Mouse (Mus musculus): Measurements from ENCODE around the gene Gm49337. TPM values are rescaled to one million over a fixed set of nuclear protein-coding genes. Genes with fewer than 3 reads are reported as not detected.

Gm49337 gene
- polyA plus RNA-seq, 1 experiment from 2014 or later = not detected

DNA sequence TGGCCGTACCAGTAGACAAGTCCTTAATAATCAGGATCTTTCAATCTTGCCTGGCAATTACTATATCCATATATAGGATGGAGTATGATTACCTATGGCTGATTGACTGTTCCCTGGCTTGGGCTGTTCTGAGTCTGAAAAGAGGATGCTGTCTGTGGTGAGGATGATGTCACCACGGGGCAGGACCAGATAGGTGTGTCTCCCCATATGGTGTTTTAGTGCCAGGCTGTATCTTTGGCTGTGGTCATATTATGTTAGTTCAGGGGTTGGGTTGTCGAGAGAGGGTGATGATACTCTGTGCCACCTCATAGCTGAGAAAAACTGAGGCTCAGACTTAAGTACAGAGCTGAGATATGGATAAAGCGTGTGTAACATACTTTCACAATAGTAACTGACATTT, 11.9 kb downstream of the Gm49337 start:
- Histone ChIP-seq H3K9me3 (ENCODE audit: control insufficient read depth, low read length) (no peaks in the 10 kb centered on the region), H3K36me3 (ENCODE audit: control insufficient read depth, insufficient read depth, low read length) (no peaks in the 10 kb centered on the region), H3K4me2 (no peak overlapping the region), H3K27ac (ENCODE audit: low read depth, low read length) (no peak overlapping the region), H3K27me3 (ENCODE audit: control insufficient read depth, insufficient read depth, low read length) (no peaks in the 10 kb centered on the region), H3K4me3 (ENCODE audit: low read depth, low read length) (no peak overlapping the region), H3K9ac (ENCODE audit: low read length) (no peak overlapping the region), H3K4me1 (ENCODE audit: control insufficient read depth, insufficient read depth, low read length) (no peaks in the 10 kb centered on the region)
- no peak for DNase-seq (ENCODE audit: low spot score, missing footprints)
- WGBS = 91% methylated on average over 4 of the region's 4 CpGs
- ATAC-seq (ENCODE audit: low FRiP score) = no peak

GRCm38 (mm10) chr4:116192286-116192835, 19.2 kb downstream of the Gm49337 start:
- 75% methylated on average over 4 of the region's 4 CpGs for WGBS
- no peaks in the 10 kb centered on the region for H3K27me3 ChIP-seq (ENCODE audit: control insufficient read depth, insufficient read depth, low read length)
- H3K27ac ChIP-seq (ENCODE audit: low read depth, low read length) = no peak overlapping the region
- no peak for ATAC-seq (ENCODE audit: low FRiP score)
- H3K36me3 ChIP-seq (ENCODE audit: control insufficient read depth, insufficient read depth, low read length) = no peaks in the 10 kb centered on the region
- H3K9ac ChIP-seq (ENCODE audit: low read length) = no peak overlapping the region
- H3K4me1 ChIP-seq (ENCODE audit: control insufficient read depth, insufficient read depth, low read length) = no peaks in the 10 kb centered on the region
- no peak overlapping the region for H3K4me2 ChIP-seq
- H3K4me3 ChIP-seq (ENCODE audit: low read depth, low read length) = no peak overlapping the region
- no peaks in the 10 kb centered on the region for H3K9me3 ChIP-seq (ENCODE audit: control insufficient read depth, low read length)
- no peak for DNase-seq (ENCODE audit: low spot score, missing footprints)

DNA sequence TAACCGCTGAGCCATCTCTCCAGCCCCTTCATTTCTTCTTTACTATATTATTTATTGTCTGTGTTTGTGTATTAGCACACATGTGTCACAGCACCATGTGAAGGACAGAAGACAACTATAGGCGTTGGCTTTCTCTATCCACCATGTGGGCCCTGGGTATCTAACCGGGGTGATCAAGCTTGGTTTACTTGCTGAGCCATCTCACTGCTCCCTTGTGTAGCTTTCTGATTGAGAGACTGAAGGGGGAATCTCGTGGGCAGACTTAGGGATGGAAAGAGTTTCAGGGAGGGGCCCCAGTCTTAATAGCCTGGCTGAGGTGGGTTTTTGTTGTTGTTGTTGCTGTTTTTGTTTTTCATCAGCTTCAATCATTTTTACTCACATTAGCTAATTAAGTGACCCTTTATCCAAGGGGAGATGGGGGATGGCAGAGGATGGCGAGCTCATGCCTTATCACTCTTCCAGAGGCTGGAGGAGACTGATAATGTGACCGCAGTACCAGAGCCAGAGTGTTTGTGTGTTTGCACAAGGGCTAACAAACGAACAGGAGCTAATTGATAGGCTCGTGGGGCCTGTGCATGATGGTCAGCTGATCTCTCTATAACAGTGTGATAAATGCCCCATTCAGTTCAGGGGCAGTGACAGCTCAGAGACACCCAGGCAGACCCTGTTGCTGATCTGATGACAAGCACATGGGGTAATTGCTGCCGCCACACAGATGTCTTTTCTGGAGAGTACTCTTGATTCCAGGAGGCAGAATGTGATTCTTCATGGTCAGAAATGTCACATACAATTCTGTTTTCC, 20.6 kb downstream of the Gm49337 start:
- Histone ChIP-seq H3K27ac (ENCODE audit: low read depth, low read length) (no peak overlapping the region), H3K4me2 (no peak overlapping the region), H3K27me3 (ENCODE audit: control insufficient read depth, insufficient read depth, low read length) (no peaks in the 10 kb centered on the region), H3K9me3 (ENCODE audit: control insufficient read depth, low read length) (no peaks in the 10 kb centered on the region), H3K4me3 (ENCODE audit: low read depth, low read length) (no peak overlapping the region), H3K4me1 (ENCODE audit: control insufficient read depth, insufficient read depth, low read length) (no peaks in the 10 kb centered on the region), H3K9ac (ENCODE audit: low read length) (no peak overlapping the region), H3K36me3 (ENCODE audit: control insufficient read depth, insufficient read depth, low read length) (no peaks in the 10 kb centered on the region)
- WGBS = 75% methylated on average over 9 of the region's 9 CpGs
- ATAC-seq (ENCODE audit: low FRiP score) (no peak), DNase-seq (ENCODE audit: low spot score, missing footprints) (no peak)

GRCm38 (mm10) chr4:116198422-116198821, 25.2 kb downstream of the Gm49337 start:
- 90% methylated on average over 2 of the region's 2 CpGs for WGBS
- ATAC-seq (ENCODE audit: low FRiP score) = no peak
- no peak overlapping the region for H3K9ac ChIP-seq (ENCODE audit: low read length)

DNA sequence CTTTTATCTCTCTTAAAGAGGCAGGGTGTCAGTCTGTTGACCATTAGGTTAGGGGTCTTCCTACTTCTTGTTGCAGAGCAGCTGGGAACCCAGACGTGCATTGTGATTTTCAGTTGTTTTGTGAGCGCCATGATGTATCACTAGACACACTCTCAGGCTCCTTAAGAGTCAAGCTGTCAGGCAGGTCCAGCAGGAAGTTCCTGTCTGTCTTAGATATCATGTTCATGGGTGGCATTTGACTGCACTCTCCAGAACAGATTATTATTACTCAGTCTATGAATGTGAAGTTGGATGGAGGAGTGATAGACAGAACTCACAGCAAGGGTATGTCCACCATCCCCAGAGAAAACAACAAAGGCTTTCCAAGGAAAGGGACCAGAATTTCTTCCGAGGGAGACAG, 31.2 kb downstream of the Gm49337 start:
- 76% methylated on average over 3 of the region's 3 CpGs for WGBS
- H3K9me3 ChIP-seq (ENCODE audit: control insufficient read depth, low read length) = no peaks in the 10 kb centered on the region
- no peaks in the 10 kb centered on the region for H3K4me1 ChIP-seq (ENCODE audit: control insufficient read depth, insufficient read depth, low read length)
- no peak overlapping the region for H3K9ac ChIP-seq (ENCODE audit: low read length)
- ATAC-seq (ENCODE audit: low FRiP score) = no peak
- no peak overlapping the region for H3K4me3 ChIP-seq (ENCODE audit: low read depth, low read length)
- no peaks in the 10 kb centered on the region for H3K27me3 ChIP-seq (ENCODE audit: control insufficient read depth, insufficient read depth, low read length)
- no peaks in the 10 kb centered on the region for H3K36me3 ChIP-seq (ENCODE audit: control insufficient read depth, insufficient read depth, low read length)
- no peak overlapping the region for H3K27ac ChIP-seq (ENCODE audit: low read depth, low read length)
- DNase-seq (ENCODE audit: low spot score, missing footprints) = no peak
- H3K4me2 ChIP-seq = no peak overlapping the region

More at GRCm38 (mm10) chr4:116198422-116198821, 25.2 kb downstream of the Gm49337 start:
- no peak overlapping the region for H3K4me2 ChIP-seq
- H3K9me3 ChIP-seq (ENCODE audit: control insufficient read depth, low read length) = no peaks in the 10 kb centered on the region
- no peaks in the 10 kb centered on the region for H3K36me3 ChIP-seq (ENCODE audit: control insufficient read depth, insufficient read depth, low read length)
- no peak for DNase-seq (ENCODE audit: low spot score, missing footprints)
- H3K27me3 ChIP-seq (ENCODE audit: control insufficient read depth, insufficient read depth, low read length) = no peaks in the 10 kb centered on the region
- no peaks in the 10 kb centered on the region for H3K4me1 ChIP-seq (ENCODE audit: control insufficient read depth, insufficient read depth, low read length)
- H3K27ac ChIP-seq (ENCODE audit: low read depth, low read length) = no peak overlapping the region
- no peak overlapping the region for H3K4me3 ChIP-seq (ENCODE audit: low read depth, low read length)

DNA sequence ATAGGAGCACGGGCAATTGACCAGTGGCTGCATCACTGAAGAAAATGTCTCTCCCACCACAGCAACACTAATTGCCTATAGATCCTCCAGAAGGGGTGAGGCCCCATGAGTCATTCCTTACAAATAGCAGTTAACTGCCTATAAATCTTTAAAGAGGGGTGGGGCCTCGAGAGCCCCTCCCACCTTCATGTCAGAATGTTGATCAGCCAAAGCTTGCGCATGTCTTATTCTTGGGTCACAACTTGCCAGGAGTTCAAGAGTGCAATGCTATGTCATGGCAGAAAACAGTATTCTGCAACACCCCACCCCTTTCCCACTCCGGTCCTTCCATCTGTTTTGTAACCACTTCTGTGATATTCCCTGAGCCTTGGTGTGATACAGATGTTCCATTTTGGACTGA, 33.3 kb downstream of the Gm49337 start:
- Histone ChIP-seq H3K4me1 (ENCODE audit: control insufficient read depth, insufficient read depth, low read length) (no peaks in the 10 kb centered on the region), H3K36me3 (ENCODE audit: control insufficient read depth, insufficient read depth, low read length) (no peaks in the 10 kb centered on the region), H3K27ac (ENCODE audit: low read depth, low read length) (no peak overlapping the region), H3K4me2 (no peak overlapping the region), H3K9ac (ENCODE audit: low read length) (no peak overlapping the region), H3K27me3 (ENCODE audit: control insufficient read depth, insufficient read depth, low read length) (no peaks in the 10 kb centered on the region), H3K4me3 (ENCODE audit: low read depth, low read length) (no peak overlapping the region), H3K9me3 (ENCODE audit: control insufficient read depth, low read length) (no peaks in the 10 kb centered on the region)
- DNase-seq (ENCODE audit: low spot score, missing footprints) (no peak), ATAC-seq (ENCODE audit: low FRiP score) (no peak)
- WGBS = 93% methylated on average over 4 of the region's 4 CpGs

DNA sequence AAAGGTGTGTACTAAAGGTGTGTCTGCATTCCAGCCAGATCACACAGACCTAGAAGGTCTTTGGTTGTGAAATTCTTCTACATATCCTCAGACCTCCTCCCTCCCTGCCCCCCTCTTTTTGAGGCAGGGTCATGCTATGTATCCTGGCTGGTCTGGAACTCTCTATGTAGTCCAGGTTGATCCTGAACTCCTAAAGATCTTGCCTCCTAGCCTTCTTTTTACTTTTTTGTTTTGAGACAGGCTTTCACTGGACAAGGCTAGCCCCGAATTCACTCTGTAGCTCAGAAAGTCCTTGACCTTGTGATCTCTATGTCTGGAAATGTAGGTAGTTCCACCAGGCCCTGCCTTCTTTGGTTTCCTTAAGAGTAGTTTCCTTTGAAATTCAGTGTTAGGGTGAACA, 35.7 kb downstream of the Gm49337 start:
- 88% methylated on average over 1 of the region's 1 CpGs for WGBS
- Histone ChIP-seq H3K9me3 (ENCODE audit: control insufficient read depth, low read length) (no peaks in the 10 kb centered on the region), H3K4me2 (no peak overlapping the region), H3K4me1 (ENCODE audit: control insufficient read depth, insufficient read depth, low read length) (no peaks in the 10 kb centered on the region), H3K27me3 (ENCODE audit: control insufficient read depth, insufficient read depth, low read length) (no peaks in the 10 kb centered on the region), H3K9ac (ENCODE audit: low read length) (no peak overlapping the region), H3K27ac (ENCODE audit: low read depth, low read length) (no peak overlapping the region), H3K4me3 (ENCODE audit: low read depth, low read length) (no peak overlapping the region), H3K36me3 (ENCODE audit: control insufficient read depth, insufficient read depth, low read length) (no peaks in the 10 kb centered on the region)
- ATAC-seq (ENCODE audit: low FRiP score) = no peak
- no peak for DNase-seq (ENCODE audit: low spot score, missing footprints)

DNA sequence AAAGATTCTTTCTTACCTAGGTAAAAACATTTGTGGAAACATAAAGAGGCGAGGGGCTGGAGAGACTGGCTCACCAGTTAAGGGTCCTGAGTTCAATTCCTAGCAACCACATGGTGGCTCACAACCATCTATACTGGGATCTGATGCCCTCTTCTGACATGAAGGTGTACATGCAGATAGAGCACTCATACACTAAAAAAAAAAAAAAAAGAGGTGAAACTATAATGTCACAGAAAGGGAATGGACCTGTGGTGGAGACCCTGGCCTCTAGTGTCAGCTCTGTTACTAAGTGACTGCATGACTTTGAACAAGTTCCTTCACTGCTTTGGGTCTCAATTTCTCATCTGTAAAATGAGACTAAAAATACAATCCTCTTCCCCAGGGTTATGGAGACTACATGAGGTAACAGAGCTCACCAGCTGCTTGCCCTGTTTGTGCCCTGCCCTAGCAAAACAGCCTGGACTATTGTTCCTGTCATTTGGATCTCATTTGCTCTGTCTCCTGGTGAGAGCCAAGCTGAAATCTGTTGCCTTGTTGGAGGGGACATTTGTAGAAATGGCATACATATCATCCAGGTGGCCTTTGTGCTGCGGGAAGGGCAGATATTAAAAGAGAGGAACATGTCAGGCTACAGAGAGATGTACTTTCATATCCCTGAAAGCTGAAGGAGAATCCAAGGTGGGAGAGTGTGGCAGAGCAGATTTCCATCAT, 42.9 kb downstream of the Gm49337 start:
- Histone ChIP-seq H3K4me3 (ENCODE audit: low read depth, low read length) (no peak overlapping the region), H3K9ac (ENCODE audit: low read length) (no peak overlapping the region), H3K9me3 (ENCODE audit: control insufficient read depth, low read length) (no peaks in the 10 kb centered on the region), H3K36me3 (ENCODE audit: control insufficient read depth, insufficient read depth, low read length) (no peaks in the 10 kb centered on the region), H3K4me2 (no peak overlapping the region), H3K27me3 (ENCODE audit: control insufficient read depth, insufficient read depth, low read length) (no peaks in the 10 kb centered on the region), H3K4me1 (ENCODE audit: control insufficient read depth, insufficient read depth, low read length) (peaks cover 3% of the 10 kb centered on the region), H3K27ac (ENCODE audit: low read depth, low read length) (no peak overlapping the region)
- no peak for DNase-seq (ENCODE audit: low spot score, missing footprints)
- 88% methylated on average over 2 of the region's 2 CpGs for WGBS
- ATAC-seq (ENCODE audit: low FRiP score) = no peak

GRCm38 (mm10) chr4:116217046-116217445, 43.9 kb downstream of the Gm49337 start:
- no peak for DNase-seq (ENCODE audit: low spot score, missing footprints)
- H3K9me3 ChIP-seq (ENCODE audit: control insufficient read depth, low read length) = no peaks in the 10 kb centered on the region
- H3K4me2 ChIP-seq = no peak overlapping the region
- WGBS = 75% methylated on average over 2 of the region's 2 CpGs
- no peak overlapping the region for H3K27ac ChIP-seq (ENCODE audit: low read depth, low read length)
- no peak overlapping the region for H3K4me3 ChIP-seq (ENCODE audit: low read depth, low read length)
- no peaks in the 10 kb centered on the region for H3K36me3 ChIP-seq (ENCODE audit: control insufficient read depth, insufficient read depth, low read length)
- no peaks in the 10 kb centered on the region for H3K27me3 ChIP-seq (ENCODE audit: control insufficient read depth, insufficient read depth, low read length)
- ATAC-seq (ENCODE audit: low FRiP score) = no peak
- H3K9ac ChIP-seq (ENCODE audit: low read length) = no peak overlapping the region
- peaks cover 3% of the 10 kb centered on the region for H3K4me1 ChIP-seq (ENCODE audit: control insufficient read depth, insufficient read depth, low read length)
